Mouse (Mus musculus) testis, postnatal 14 days (tissue): ENCODE results near the gene Crb3.
"Not testable (repeated sequence)": the region's sequence is repeated elsewhere in the genome, so short reads cannot be mapped to it uniquely, and the experiment has no call there.

Source experiments
- DNase-seq: peaks from one replicate; pipeline ENCODE4 v3.0.0; 2021; ENCODE audit warnings: low spot score

Crb3 gene

DNA sequence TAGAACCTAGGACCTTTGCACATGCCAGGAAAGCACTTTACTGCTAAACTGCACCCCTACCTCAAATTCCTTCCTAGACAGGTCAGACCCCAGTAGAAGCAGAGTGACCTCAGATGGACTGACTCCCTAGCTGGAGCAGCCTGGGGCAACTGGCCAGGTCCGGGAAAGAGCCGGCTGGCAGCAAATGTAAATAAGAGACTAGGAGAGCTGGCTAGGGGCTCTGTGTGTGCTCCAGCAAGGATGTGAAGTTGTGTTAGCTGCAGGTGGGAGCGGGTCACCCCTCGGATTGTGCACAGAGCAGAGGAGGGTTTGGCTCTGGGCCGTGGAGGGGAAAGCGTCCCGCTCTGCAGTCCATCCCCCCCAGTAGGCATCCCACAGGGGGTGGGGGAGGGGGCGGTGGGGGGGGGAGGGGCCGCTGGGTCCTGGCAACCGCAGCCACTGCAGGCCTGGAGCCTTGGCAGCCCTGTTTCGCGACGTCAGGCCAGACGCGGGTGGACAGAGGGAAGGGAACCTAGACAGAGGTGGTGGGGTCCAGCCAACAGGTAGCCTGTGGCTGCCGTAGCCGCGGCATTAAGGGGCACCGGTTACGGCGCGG is at the start of gene Crb3:
Gene Crb3, plus strand, starts transcription at position 215 of the 595 bp plus-strand sequence.
- no peak for DNase-seq

DNA sequence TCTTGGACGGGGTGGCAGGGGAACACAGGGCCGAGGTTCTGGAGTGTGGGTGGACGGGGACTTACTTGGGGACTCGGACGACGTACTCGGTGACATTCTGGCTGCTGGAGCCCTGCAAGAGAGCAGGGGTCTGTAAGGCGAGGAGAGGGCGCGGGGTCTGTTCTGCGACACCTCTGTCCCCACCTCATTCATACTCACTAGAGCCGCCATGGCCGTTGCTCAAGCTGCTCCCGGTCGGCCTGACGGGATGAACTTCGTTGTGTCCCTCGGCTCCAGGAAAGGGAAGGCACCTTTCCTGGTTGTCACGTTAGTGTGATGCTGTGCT is 48.0 kb upstream of the Crb3 start:
- no peak for DNase-seq

DNA sequence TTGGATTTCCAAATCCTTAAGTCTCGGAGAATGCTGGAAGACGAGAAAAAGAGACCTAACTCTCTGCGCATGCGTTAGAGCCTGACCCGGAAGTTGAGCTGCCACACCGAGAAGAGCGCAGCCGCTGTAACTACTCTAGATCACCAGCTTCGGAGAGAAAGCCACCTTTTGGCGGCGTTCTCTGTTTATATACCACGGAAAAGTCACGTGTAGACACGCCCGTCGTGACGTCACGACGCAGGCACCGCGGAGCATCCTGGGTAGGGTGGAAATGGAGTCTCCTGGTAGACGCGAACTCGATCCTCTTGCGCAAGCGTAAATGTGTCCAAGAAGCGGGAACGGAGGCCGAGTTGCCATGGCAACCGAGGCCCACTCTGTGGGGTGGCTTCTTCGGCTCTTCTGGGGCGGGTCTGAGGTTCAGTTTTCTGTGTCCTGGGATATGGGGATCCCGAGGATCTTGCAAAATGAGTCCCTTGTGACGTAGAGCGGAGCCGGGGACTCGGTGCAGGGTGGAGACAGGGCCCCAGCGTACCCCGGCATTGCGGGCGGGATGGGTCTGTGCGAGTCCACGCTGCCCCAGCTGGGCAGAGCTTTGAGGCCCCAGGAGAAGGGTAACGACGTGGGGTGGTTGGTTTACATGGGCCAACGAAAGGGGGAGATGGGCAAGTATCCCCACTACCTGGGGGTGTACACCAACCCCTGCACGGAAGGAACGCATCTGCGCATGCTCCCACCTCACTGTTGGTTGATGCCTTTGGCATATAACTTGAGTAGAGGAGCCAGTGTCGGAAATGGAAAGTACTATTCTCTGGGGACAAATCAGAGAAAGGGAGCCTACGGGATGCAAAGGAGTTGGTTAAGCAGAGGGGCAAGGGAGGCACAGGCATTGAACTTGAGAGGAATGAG is 47.4 kb upstream of the Crb3 start, which contains the start of the genes Gtf2f1 and Gm17949:
Gene Gtf2f1, minus strand, starts transcription at position 53 of the 906 bp plus-strand sequence.
Gene Gm17949, plus strand, starts transcription at position 234 of the 906 bp plus-strand sequence.
- DNase-seq: peak; percentile 95

DNA sequence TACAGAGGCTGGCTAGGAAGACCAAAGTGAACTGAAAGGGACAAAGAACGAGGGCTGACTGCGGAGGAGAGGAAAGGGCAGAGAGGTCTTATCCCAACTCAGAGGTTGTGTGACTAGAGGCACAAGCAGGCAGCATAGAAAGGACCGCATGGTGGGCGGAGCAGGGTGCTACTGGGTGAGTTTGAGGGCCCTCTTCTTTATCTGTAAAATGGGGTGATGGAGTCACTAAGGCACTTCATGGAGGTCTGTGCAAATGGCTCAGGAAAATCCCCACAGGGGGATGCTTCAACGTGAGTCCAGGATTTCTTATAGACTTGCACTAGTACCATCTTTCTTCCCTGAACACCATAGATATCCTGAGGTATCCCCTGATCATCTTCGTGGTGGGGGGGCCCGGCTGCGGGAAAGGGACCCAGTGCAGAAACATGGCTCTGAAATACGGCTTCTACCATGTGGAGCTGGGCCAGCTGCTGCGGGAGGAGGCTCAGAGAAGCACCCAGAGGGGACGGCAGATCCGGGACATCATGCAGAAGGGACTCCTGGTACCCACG is 46.6 kb upstream of the Crb3 start:
- DNase-seq: no peak

DNA sequence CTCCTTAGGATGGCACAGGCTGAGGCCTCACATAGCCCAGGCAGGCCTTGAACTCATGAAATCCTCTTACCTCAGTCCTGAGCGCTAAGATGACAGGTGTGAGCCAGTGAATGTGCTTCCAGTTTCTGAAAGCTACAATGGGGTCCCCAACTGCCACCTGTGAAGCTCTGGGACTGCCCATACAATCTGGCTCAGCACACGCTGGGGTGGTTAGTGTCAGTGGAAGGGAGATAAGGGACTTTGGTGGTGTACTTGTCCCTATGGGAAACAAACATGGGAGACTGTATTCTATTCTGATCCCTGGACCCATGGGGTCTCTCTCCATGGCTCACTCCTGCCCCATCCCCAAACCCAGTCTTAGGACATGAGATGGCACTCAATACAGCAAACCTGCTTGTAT is 39.2 kb upstream of the Crb3 start:
- DNase-seq: no peak

DNA sequence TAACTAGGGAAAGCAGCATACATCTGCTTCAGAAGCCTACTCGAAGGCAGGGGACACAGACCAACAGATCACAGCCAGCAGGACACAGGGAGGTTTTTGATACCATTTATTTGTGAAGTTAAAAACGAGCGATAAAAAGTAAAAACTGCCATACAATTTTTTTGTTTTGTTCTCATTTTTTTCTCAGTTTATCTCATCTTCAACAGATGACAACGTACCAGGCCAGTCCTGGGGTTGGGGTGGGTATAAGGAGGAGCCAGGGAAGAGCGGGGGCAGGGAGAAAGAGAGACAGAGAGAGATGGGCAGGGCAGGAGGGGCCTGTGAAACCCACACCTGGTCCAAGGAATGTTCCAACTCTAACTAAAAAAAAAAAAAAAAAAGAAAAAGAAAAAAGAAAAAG is 37.9 kb upstream of the Crb3 start:
- DNase-seq: no peak

DNA sequence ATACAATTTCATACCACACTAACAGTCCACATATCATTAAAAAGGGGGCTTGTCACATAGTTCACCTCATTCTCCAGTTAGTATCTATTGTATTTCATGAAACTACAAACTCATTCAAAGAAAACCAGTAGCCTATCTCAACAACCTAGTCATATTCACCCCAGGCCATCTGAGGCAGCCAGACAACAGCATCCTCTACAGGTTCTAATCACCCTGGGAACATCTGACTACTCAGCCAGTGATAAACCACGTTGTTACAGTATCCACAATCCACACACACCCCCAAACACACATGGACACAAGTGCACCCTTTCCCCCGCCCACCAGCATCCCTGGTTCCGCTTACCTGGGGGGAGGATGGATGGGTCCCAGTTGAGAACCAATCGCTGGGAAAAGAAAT is 31.4 kb upstream of the Crb3 start:
- DNase-seq: no peak

DNA sequence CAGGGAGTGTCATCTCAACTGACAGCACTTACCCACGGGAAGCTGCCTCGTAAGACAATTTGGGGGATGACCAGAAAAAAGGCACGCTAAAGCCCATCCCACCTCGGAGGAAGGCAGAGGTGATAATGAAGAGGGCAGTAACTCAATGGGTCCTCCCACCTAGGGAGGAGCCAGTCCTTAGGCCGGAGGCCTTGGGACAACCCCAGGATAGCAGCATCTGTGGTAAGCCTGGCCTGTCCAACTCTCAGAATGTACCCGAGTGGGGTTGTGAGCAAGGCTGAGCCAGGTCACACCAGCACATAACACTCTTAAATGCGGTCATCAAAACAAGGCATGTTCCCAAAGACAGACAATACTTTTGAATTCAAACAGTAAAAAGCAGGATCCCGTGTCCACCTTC is 29.2 kb upstream of the Crb3 start:
- DNase-seq: no peak

DNA sequence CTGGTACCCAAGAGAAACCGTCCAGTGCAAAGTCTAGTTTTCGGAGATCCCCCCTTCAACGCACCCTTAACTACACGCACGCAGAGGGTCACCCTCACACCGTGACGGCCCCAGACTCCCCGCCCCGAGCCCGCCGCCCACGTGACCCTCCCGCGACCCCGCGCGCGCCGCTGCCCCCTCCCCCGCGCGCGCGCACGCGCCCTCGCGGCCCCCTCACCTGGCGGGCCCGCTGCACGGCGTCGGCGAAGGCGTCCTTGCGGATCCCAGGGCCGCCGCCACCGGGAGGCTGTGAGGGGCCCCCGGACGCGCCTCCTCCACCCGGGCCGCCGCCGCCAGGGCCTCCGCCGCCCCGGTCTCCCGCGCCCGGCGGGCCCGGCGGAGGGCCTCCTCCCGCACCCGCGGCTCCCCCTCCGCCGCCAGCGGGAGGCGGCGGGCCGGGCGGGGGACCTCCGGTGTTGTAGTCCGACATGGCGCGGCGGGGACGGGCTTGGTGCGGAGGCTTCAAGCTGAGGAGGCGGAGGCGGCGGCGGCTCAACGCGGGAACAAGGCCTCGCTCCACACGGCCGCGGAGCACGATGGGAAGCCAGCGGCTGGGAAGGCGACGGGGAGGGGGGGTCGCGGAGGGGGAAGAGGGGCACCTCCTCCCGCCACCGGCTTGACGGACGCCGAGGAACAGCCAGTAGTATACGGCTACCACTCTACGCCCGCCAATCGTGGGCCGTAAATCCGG is 27.8 kb upstream of the Crb3 start, which contains the start of gene Khsrp:
Gene Khsrp, minus strand, starts transcription at position 592 of the 730 bp plus-strand sequence.
- peak; percentile 74 for DNase-seq

DNA sequence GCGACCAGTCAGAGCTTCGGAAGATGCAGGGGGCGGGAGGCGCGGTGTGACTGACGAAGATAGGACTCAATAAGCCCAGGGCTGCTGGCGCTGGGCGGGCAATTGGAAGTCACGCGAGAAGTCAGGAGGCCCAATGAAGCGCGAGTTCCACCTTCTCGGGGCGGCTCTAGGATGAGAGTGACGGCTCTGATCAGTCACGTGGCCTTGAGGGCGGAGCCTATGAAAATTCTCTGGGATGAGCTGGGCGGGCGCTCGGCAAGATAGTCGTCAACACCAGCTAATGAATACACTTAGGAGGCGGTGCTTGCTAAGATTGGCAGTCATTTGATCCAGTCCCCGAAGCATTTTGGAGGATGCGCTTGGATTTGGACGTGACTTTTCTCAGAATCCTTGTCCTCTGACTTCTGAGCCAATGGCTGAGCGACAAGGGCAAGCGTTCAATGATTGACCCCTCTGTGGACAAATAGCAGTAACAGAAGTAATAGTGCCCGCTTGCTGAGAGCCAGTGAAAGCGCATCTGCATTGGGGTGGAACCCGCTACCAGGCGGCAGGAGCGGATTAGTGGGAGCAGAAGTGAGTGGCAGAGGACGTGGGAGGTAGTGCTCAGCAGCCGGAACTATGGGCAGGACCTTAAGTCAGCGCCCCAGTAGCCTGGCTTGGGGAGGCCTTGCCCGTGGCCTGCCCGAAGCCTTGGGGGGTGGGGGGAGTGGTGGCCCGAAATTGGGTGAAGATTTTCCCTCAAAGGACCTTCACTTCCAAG is 27.1 kb upstream of the Crb3 start:
- DNase-seq: peak; percentile 100

DNA sequence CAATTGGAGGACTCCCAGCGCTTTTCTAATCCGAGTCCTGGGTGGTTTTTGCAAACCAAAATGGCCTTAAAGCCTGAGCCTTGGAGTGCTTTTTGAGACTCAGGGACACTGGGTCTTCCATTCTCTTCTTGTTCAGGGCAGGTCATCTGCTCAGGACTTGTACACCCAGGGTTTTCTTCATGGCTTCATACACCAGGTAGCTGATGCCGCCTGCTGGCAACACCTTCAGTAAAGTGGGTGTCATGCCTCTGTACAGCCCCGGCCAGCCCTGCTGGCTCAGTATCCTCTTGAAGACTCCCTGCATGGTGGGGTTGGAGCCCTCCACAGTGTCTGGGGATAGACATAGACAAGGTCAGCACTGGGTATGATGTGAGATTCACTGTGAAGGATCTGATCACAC is 26.1 kb upstream of the Crb3 start:
- no peak for DNase-seq

DNA sequence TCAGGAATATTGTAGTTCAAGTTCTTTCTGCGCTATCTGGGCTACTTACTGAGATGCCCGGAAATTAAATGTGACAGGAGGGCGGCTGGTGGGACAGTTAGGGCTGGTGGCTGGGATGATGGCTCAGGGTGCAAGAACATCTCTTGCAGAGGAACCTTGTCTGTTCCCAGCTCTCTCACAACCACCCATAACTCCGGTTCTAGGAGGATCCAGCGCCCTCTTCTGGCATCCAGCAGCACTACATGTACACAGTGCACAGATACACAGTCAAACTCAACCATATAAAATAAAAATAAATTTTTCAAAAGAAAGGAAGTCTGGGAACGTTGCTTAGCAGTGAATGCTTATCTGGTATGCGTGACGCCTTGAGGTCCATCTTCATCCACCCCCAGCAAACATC is 19.9 kb upstream of the Crb3 start:
- peak; percentile 54 for DNase-seq

DNA sequence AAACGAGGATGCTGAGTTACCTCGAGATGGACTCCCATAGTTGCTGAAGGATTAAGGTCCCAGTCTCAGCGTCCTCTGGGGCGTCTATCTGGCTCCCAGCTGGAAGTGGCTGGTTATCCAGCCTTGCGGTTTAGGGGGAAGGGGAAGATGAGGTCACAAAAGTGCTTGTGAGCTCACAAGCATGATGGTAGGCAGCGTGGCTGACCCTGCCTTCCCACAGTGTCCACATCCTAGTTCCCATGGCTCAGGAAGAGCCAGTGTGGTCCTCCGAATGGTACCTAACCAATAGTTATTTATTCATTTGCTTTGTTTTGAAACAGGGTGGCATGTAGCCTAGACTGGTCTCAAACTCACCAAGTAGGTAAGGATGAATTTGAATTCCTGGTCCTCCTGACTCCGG is 17.4 kb upstream of the Crb3 start, which contains the start of gene Slc25a41:
Gene Slc25a41, minus strand, starts transcription at position 101 of the 400 bp plus-strand sequence.
- no peak for DNase-seq

DNA sequence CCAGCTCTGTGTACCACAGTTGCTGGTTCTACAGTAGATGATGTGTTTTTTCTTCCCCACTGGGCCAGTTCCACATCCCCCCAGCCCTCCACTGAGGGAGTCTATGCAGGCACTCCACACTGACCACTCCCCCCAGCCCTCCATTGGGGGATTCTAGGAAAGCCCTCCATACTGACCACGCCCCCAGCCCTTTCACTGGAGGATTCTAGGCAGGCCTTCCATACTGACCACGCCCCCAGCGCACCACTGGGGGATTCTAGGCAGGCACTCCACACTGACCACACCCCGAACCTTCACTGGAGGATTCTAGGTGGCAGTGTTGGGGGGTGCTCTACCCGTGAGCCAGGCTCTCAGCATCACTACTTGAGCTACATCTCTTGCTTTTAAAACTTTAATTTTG is 11.5 kb upstream of the Crb3 start:
- peak; percentile 78 for DNase-seq

DNA sequence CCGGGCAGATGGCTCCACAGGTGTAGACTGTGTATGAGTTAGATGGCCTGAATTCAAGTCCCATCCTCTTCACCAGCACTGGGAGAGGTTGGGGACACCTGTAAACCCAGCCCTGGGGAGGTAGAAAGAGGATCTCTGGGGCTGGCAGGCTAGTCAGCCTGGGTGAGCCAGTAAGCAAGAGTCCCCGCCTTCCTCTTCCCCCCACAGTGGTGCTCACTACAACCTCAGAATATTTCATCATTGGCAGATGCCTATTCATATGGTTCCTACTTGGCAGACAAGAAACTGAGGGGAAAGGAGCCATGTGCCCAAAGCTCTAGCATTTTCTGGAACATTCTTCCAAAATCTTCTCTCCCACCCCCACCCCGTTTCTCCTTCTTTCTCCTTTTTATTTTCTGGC is 10.1 kb upstream of the Crb3 start:
- DNase-seq: no peak

DNA sequence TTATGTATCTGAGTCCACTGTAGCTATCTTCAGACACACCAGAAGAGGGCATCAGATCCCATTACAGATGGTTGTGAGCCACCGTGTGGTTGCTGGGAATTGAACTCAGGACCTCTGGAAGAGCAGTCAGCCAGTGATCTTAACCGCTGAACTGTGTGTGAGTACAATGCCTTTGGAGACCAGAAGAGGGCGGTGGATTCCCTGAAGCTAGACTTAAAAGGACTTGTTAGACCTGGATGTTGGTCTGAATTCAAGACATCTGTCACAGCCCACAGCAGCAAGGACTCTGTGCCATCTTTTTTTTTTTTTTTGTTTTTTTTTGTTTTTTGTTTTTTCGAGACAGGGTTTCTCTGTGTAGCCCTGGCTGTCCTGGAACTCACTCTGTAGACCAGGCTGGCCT is 7.2 kb upstream of the Crb3 start:
- DNase-seq: not testable (repeated sequence)

DNA sequence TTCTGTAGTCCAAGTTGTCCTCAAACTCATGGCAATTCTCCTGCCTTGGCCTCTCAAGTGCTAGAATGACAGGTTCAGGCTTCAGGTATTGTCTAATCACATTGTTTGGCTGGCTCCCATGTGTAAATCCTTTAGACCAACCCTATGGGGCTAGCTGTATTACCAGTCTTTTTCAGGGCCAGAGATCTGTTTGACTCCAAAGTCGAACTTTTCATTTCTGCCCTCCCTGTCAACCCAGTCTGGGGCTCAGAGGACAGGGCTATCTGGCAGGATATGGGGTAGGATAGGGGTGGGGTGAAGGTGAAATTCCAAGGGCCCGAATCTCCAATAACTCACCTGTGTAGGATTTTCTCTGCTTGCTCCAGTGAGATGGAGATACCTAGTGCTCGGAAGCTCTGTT is 2.7 kb upstream of the Crb3 start:
- no peak for DNase-seq

DNA sequence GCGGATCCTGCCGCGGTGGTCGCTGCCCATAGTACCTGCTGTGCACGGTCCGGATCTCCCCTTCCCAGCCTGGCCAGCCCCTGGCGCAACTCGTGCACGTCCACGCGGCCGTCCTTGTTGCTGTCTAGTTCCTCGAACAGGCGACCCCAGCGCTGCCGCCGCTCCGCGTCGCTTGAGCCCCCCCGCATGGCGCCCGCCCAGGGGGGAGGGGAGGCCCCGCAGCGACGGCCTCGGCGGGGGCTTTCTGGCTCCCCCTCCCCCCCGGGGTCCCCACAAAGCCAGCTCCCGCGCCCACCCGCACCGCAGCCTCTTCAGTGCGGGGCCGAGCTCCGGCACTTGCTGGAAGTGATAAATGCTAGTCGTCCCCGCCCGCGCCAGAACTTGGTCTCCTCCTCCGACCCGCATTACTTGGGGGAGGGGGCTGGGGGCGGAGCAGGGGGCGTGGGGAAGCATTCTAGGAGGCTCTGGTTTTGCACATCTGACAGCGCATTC is 627 bp downstream of the Crb3 start, which contains the start of gene Slc25a23:
Gene Slc25a23, minus strand, starts transcription at position 378 of the 492 bp plus-strand sequence.
- DNase-seq: peak; percentile 80

DNA sequence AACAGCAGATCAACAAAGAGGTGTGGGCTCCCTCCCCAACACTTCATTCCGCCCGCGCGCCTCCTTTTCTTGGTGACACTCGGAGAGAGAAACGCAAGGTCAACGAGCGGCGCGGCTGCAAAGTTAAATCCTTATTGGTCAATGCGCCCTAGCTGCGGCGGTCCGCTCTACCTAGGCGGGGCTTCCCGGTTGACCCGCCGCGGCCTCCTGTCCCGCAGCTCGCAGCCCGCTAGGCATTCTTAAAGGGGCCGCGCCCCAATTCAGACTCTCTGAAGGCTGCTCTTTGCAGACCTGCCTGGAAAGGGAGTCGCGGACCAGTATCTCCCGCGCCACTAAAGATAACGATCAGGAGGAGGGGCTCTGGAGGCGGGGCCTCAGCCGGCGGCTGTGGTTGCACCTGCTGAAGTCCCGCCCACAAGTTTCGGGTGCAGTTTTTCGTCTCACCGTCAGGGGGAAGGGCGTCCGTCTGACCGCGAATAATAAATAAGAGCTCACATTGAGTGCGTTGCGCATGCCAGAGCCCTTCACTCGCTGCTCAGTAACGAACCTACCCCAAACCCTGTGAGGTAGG is 1.4 kb downstream of the Crb3 start:
- peak; percentile 97 for DNase-seq

DNA sequence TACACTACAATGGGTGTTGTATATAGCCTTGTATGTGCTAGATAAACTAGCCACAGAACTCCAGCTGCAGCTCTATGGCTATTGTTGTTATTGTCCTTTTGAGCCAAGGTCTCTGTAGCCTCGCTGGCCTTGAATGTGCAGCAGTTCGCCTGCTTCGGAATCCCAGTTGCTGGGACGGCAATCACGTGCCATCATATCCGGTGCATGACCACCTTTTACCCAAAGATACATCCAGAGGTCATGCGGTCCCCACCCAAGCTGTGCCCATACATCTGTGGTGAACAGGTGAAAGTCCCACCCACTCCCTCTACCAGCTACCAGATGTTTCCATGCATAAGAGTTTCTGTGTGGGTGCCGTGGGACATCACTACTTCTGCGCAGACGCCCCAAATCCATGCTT is 2.2 kb downstream of the Crb3 start:
- DNase-seq: no peak

DNA sequence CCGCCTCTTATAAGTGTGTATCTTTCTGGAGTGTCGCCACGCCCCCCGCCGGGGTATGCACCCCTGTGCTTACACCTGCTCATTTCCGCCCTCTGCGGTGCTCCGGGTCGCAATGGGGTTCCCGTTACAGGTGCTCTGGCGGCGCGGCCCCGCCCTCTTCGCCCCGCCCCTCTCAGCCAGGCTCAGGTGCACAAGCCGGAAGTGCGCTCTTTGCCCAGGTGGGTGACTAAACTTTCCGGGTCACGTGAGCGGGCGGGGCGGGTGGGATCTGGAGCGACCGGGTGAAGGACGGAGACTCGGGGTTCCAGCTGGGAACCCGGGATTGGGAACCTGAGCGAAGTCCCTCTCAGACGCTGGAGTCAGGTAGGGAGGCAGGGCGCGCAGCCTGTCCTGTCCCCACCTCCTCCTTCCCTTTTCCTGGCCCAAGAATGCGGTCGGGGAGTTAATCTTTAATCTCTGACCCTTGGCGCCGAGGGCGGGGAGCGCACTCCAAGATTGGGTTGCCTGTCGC is 3.2 kb downstream of the Crb3 start:
- DNase-seq: peak; percentile 56
